Mouse (Mus musculus): Measurements from ENCODE around the gene Sirt7. TPM values are rescaled to one million over a fixed set of nuclear protein-coding genes. Genes with fewer than 3 reads are reported as not detected.

Gene Sirt7
- polyA plus RNA-seq (2011; ENCODE audit: insufficient read depth, insufficient read length, low read depth, missing spikeins), result 10.8 and 11.1 TPM in 2 replicates

- peak within 1 kb of the TSS; percentile 72 for H3K4me3 ChIP-seq (ENCODE audit: low read depth, low read length)
- H3K9me3 ChIP-seq (replicated peaks; ENCODE audit: control insufficient read depth, insufficient read depth, low read length, poor library complexity, severe bottlenecking), result no peaks in the 10 kb centered on the region
- peaks cover 8% of the 10 kb centered on the region; the same call in 1 of the 2 replicates for H3K36me3 ChIP-seq (ENCODE audit: control insufficient read depth, insufficient read depth, low read length, poor library complexity, severe bottlenecking)
- peak within 1 kb of the TSS; percentile 62 for H3K9ac ChIP-seq (ENCODE audit: low read depth, poor library complexity, severe bottlenecking)
- TF ChIP-seq POLR2A (IDR thresholded peaks at IDR 0.05; ENCODE audit: insufficient read depth, low read length) (no peak), CTCF (IDR thresholded peaks at IDR 0.05; ENCODE audit: low read depth, low read length) (no peak), EP300 (IDR thresholded peaks at IDR 0.05; ENCODE audit: insufficient read depth, low read depth, low read length) (no peak)
- H3K27ac ChIP-seq (ENCODE audit: insufficient read depth, low read length), result peak within 1 kb of the TSS; percentile 4; the same call in 1 of the 2 replicates
- no peaks in the 10 kb centered on the region for H3K27me3 ChIP-seq (ENCODE audit: control insufficient read depth, insufficient read depth, low read length, poor library complexity, severe bottlenecking)
- no peaks in the 10 kb centered on the region for H3K4me1 ChIP-seq (ENCODE audit: control insufficient read depth, insufficient read depth, low read length)
These were observed at the start of gene Sirt7 for GRCm38 (mm10) chr11:120625152-120625775. Gene Sirt7 (minus strand): TSS chr11:120625240.

- Histone ChIP-seq H3K4me1 (ENCODE audit: control insufficient read depth, insufficient read depth, low read length) (no peaks in the 10 kb centered on the region), H3K9me3 (replicated peaks; ENCODE audit: control insufficient read depth, insufficient read depth, low read length, poor library complexity, severe bottlenecking) (no peaks in the 10 kb centered on the region), H3K4me3 (ENCODE audit: low read depth, low read length) (peak overlapping the region; percentile 83), H3K27me3 (ENCODE audit: control insufficient read depth, insufficient read depth, low read length, poor library complexity, severe bottlenecking) (no peaks in the 10 kb centered on the region), H3K9ac (ENCODE audit: low read depth, poor library complexity, severe bottlenecking) (peak overlapping the region; percentile 78), H3K27ac (ENCODE audit: insufficient read depth, low read length) (peak overlapping the region; percentile 59), H3K36me3 (ENCODE audit: control insufficient read depth, insufficient read depth, low read length, poor library complexity, severe bottlenecking) (no peaks in the 10 kb centered on the region)
- no peak for TF ChIP-seq EP300 (IDR thresholded peaks at IDR 0.05; ENCODE audit: insufficient read depth, low read depth, low read length)
- TF ChIP-seq CTCF (IDR thresholded peaks at IDR 0.05; ENCODE audit: low read depth, low read length), result no peak
- no peak for TF ChIP-seq POLR2A (IDR thresholded peaks at IDR 0.05; ENCODE audit: insufficient read depth, low read length)
These were observed 48.6 kb upstream of the Sirt7 start for GRCm38 (mm10) chr11:120673594-120674122.

- Histone ChIP-seq H3K27me3 (ENCODE audit: control insufficient read depth, insufficient read depth, low read length, poor library complexity, severe bottlenecking) (no peaks in the 10 kb centered on the region), H3K9ac (ENCODE audit: low read depth, poor library complexity, severe bottlenecking) (peak within 1 kb of the TSS; percentile 78), H3K36me3 (ENCODE audit: control insufficient read depth, insufficient read depth, low read length, poor library complexity, severe bottlenecking) (no peaks in the 10 kb centered on the region), H3K9me3 (replicated peaks; ENCODE audit: control insufficient read depth, insufficient read depth, low read length, poor library complexity, severe bottlenecking) (no peaks in the 10 kb centered on the region), H3K27ac (ENCODE audit: insufficient read depth, low read length) (peak within 1 kb of the TSS; percentile 59), H3K4me3 (ENCODE audit: low read depth, low read length) (peak within 1 kb of the TSS; percentile 83), H3K4me1 (ENCODE audit: control insufficient read depth, insufficient read depth, low read length) (no peaks in the 10 kb centered on the region)
- TF ChIP-seq POLR2A (IDR thresholded peaks at IDR 0.05; ENCODE audit: insufficient read depth, low read length), result peak; percentile 40
- TF ChIP-seq EP300 (IDR thresholded peaks at IDR 0.05; ENCODE audit: insufficient read depth, low read depth, low read length), result no peak
These were observed 47.9 kb upstream of the Sirt7 start, which contains the start of gene Aspscr1 for GRCm38 (mm10) chr11:120672687-120673593. Gene Aspscr1 (plus strand): TSS chr11:120672973.

GRCm38 (mm10) chr11:120666617-120667016 lies 41.6 kb upstream of the Sirt7 start:
- no peak overlapping the region for H3K4me3 ChIP-seq (ENCODE audit: low read depth, low read length)

GRCm38 (mm10) chr11:120665406-120665805 lies 40.4 kb upstream of the Sirt7 start:
- Histone ChIP-seq H3K9ac (ENCODE audit: low read depth, poor library complexity, severe bottlenecking) (no peak overlapping the region), H3K27me3 (ENCODE audit: control insufficient read depth, insufficient read depth, low read length, poor library complexity, severe bottlenecking) (peaks cover under 1% of the 10 kb centered on the region; the same call in 1 of the 2 replicates)

More at GRCm38 (mm10) chr11:120666617-120667016, 41.6 kb upstream of the Sirt7 start:
- TF ChIP-seq CTCF (IDR thresholded peaks at IDR 0.05; ENCODE audit: low read depth, low read length), result no peak
- TF ChIP-seq POLR2A (IDR thresholded peaks at IDR 0.05; ENCODE audit: insufficient read depth, low read length), result no peak
- TF ChIP-seq EP300 (IDR thresholded peaks at IDR 0.05; ENCODE audit: insufficient read depth, low read depth, low read length), result no peak
- Histone ChIP-seq H3K9me3 (replicated peaks; ENCODE audit: control insufficient read depth, insufficient read depth, low read length, poor library complexity, severe bottlenecking) (no peaks in the 10 kb centered on the region), H3K27me3 (ENCODE audit: control insufficient read depth, insufficient read depth, low read length, poor library complexity, severe bottlenecking) (no peaks in the 10 kb centered on the region), H3K9ac (ENCODE audit: low read depth, poor library complexity, severe bottlenecking) (no peak overlapping the region), H3K4me1 (ENCODE audit: control insufficient read depth, insufficient read depth, low read length) (peaks cover 2% of the 10 kb centered on the region), H3K27ac (ENCODE audit: insufficient read depth, low read length) (no peak overlapping the region; the same call in 1 of the 2 replicates), H3K36me3 (ENCODE audit: control insufficient read depth, insufficient read depth, low read length, poor library complexity, severe bottlenecking) (no peaks in the 10 kb centered on the region)

More at GRCm38 (mm10) chr11:120665406-120665805, 40.4 kb upstream of the Sirt7 start:
- H3K36me3 ChIP-seq (ENCODE audit: control insufficient read depth, insufficient read depth, low read length, poor library complexity, severe bottlenecking), result no peaks in the 10 kb centered on the region
- H3K4me1 ChIP-seq (ENCODE audit: control insufficient read depth, insufficient read depth, low read length), result peaks cover 2% of the 10 kb centered on the region
- H3K27ac ChIP-seq (ENCODE audit: insufficient read depth, low read length), result no peak overlapping the region
- no peak overlapping the region for H3K4me3 ChIP-seq (ENCODE audit: low read depth, low read length)
- TF ChIP-seq POLR2A (IDR thresholded peaks at IDR 0.05; ENCODE audit: insufficient read depth, low read length) (no peak), CTCF (IDR thresholded peaks at IDR 0.05; ENCODE audit: low read depth, low read length) (no peak), EP300 (IDR thresholded peaks at IDR 0.05; ENCODE audit: insufficient read depth, low read depth, low read length) (no peak)
- H3K9me3 ChIP-seq (replicated peaks; ENCODE audit: control insufficient read depth, insufficient read depth, low read length, poor library complexity, severe bottlenecking), result no peaks in the 10 kb centered on the region
